Mouse (Mus musculus) C2C12 (cell line): ENCODE measurements around the gene Vmn2r61. TPM values are rescaled to one million over a fixed set of nuclear protein-coding genes. Genes with fewer than 3 reads are reported as not detected.

ENCODE experiments used
- H3K27me3 ChIP-seq: one replicate; pipeline ENCODE4 v1.6.1; 2011; ENCODE audit not compliant: control insufficient read depth, insufficient read depth, insufficient read length
- H3K36me3 ChIP-seq: one replicate; pipeline ENCODE4 v1.6.1; 2011; ENCODE audit not compliant: control insufficient read depth, insufficient read depth
- H3K4me3 ChIP-seq: one replicate; pipeline ENCODE4 v1.5.1; 2011; ENCODE audit warnings: mild to moderate bottlenecking, control low read depth; ENCODE audit not compliant: poor library complexity, insufficient read depth, severe bottlenecking
- H3K79me2 ChIP-seq: one replicate; pipeline ENCODE4 v1.6.1; 2011; ENCODE audit not compliant: control insufficient read depth, insufficient read depth
- H3K79me3 ChIP-seq: one replicate; pipeline ENCODE4 v1.6.1; 2011; ENCODE audit warnings: low read depth, control low read depth
- H3ac ChIP-seq: one replicate; pipeline ENCODE3; 2011; ENCODE audit warnings: low read depth; ENCODE audit not compliant: control insufficient read depth, insufficient read length
- CEBPB ChIP-seq: IDR thresholded peaks from one replicate; pipeline ENCODE4 v1.6.1; 2011; ENCODE audit warnings: low read depth, mild to moderate bottlenecking, control low read depth, moderate library complexity
- CTCF ChIP-seq: IDR thresholded peaks from one replicate; pipeline ENCODE4 v1.5.1; 2011; ENCODE audit not compliant: control insufficient read depth, insufficient read depth, insufficient read length
- FOSL1 ChIP-seq: IDR thresholded peaks from one replicate; pipeline ENCODE4 v1.8.0; 2011; ENCODE audit warnings: mild to moderate bottlenecking, low read length; ENCODE audit not compliant: poor library complexity, insufficient read depth, severe bottlenecking
- MAX ChIP-seq: IDR thresholded peaks from one replicate; pipeline ENCODE4 v1.6.1; 2011; ENCODE audit warnings: mild to moderate bottlenecking, control low read depth
- MYOD1 ChIP-seq: IDR thresholded peaks from one replicate; pipeline ENCODE4 v1.6.1; 2011; ENCODE audit warnings: low read depth; ENCODE audit not compliant: control insufficient read depth, insufficient read length
- MYOG ChIP-seq: IDR thresholded peaks from one replicate; pipeline ENCODE4 v1.6.1; 2011; ENCODE audit not compliant: control insufficient read depth, insufficient read length; ENCODE audit errors: extremely low read depth
- USF1 ChIP-seq: IDR thresholded peaks from one replicate; pipeline ENCODE4 v1.6.1; 2011; ENCODE audit warnings: low read depth, mild to moderate bottlenecking, control low read depth, moderate library complexity
- long read RNA-seq, 2 experiments: library from polyadenylated mRNA; unstranded; transcript quantifications; one replicate each; pipeline ENCODE4 v2.0.0; 2019 to 2020
- polyA plus RNA-seq: library from polyadenylated mRNA; unstranded; fragments of >200 nt; fragmentation: generic; extraction: Trizol; gene quantifications from one replicate; pipeline ENCODE4 v1.2.1, GENCODE M21; 2012; ENCODE audit warnings: missing spikeins

Gene Vmn2r61
- polyA plus RNA-seq, result not detected
- long read RNA-seq, experiment 1, result 0 reads
- long read RNA-seq, experiment 2, result 0 reads

DNA sequence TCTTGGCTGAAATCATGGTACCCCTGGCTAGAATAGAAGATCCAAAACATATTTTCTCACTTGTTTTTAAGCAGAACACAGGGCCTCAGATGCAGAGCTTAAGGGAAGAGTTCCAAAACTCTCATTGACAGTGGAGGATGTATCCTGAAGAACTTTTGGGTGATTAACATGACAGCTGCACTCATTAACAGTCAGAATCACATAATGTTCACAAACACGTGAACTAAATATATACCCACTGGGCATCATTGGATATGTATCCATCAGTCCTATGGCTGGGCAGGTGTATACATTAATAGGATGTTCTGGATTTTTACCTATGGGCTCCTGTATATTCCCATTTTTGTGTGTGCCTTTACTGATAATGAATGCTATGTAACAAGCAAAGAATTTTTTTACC lies at the start of gene Vmn2r61:
Gene Vmn2r61 (plus strand): TSS at position 301 of the 400 bp plus-strand sequence.
- H3K79me2 ChIP-seq, result no peaks in the 10 kb centered on the region
- no peaks in the 10 kb centered on the region for H3K27me3 ChIP-seq
- H3K79me3 ChIP-seq, result no peaks in the 10 kb centered on the region
- no peak within 1 kb of the TSS for H3ac ChIP-seq
- TF ChIP-seq USF1, result no peak
- TF ChIP-seq MYOD1, result no peak
- TF ChIP-seq FOSL1, result no peak
- TF ChIP-seq MAX, result no peak
- TF ChIP-seq CTCF, result no peak
- TF ChIP-seq CEBPB, result no peak
- TF ChIP-seq MYOG, result no peak
- no peak within 1 kb of the TSS for H3K4me3 ChIP-seq
- H3K36me3 ChIP-seq, result no peaks in the 10 kb centered on the region

Other genes with a start within 250 kb of the Vmn2r61 start
- not detected for gene Vmn2r59, start 201.0 kb upstream of the Vmn2r61 start, polyA plus RNA-seq
- not detected for gene Vmn2r60, start 152.3 kb upstream of the Vmn2r61 start, polyA plus RNA-seq
- not detected for gene 4933421I07Rik, start 188.1 kb downstream of the Vmn2r61 start, polyA plus RNA-seq
- 1.8 TPM for gene Zfp141, start 245.7 kb downstream of the Vmn2r61 start, polyA plus RNA-seq